Mouse (Mus musculus): Measurements from ENCODE around the gene Sbsn. TPM values are rescaled to one million over a fixed set of nuclear protein-coding genes. Genes with fewer than 3 reads are reported as not detected.

Gene Sbsn
- total RNA-seq, 2 experiments from 2014 or later: not detected

DNA sequence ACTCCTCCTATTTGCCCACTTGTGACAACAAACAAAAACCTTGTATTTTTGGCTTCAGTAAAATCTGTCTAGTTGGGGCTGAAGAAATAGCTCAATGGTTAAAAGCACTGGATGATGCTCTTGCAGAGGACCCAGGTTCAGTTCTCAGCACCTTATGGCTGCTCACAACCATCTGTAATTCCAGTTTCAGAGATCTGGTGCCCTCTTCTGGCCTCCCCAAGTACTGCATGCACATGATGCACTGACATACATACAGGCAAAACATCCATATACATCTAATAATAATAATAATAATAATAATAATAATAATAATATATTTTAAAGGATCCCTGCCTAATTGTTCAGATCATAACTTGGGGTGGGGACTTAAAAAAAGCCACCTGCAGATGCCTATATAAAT, 49.4 kb downstream of the Sbsn start:
- no peak for ATAC-seq (replicated peaks; ENCODE audit: low FRiP score, poor library complexity, severe bottlenecking)

DNA sequence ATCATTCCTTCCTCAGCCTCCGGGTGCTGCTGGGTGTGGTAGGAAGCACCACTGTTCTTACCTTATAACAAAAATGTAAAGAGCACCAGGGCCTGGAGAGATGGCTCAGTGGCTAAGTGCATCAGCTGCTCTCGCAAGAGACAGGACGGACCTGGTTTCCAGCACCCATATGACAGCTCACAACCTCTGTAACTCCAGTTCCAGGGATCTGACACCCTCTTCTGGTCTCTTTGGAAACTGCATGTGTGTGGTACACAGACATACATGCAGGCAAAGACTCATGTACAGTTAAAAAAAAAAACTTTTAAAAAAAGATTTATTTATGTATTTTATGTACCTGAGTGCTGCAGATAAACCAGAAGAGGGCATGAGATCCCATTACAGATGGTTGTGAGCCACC, 52.0 kb downstream of the Sbsn start:
- ATAC-seq (replicated peaks; ENCODE audit: low FRiP score, poor library complexity, severe bottlenecking): no peak

DNA sequence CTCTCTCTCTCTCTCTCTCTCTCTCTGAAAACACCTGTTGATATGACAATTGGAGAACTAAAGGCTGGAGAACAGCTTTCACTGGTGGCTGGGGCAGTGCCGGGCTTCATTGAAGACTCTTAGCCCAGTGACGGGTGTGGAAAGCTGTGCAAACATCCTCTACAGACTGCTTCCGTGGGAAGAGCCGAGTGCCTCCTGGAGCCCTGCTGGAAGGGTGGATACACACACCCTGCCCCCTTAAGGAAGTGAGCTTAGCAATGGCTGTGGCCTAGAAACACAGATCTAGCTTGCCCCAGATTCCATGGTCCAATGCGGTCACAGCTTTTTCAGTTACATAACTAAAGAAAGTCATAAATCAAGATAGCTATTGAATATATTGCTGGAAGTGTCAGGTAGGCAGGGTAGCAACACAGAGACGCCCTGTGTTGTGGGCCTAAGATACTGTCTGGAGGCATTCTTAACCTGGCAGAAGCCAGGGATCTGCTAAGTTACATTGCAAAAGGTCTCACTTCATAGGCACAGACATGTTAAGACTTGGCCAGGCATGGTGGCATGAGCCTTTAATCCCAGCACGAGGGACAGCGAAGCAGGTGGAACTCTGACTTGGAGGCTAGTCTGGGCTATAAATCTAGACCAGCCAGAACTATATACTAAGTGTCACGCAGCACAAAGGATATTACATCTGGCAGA, 52.9 kb downstream of the Sbsn start:
- ATAC-seq (replicated peaks; ENCODE audit: low FRiP score, poor library complexity, severe bottlenecking): no peak

Other genes with a start within 250 kb of the Sbsn start
Only the 30 nearest of the 32 such genes appear.
- 5.0 and 6.7 TPM in 2 replicates for gene Arhgap33, start 216.4 kb upstream of the Sbsn start, total RNA-seq (2015; ENCODE audit: low replicate concordance)
- gene Arhgap33, start 216.4 kb upstream of the Sbsn start, total RNA-seq (2017; ENCODE audit: low replicate concordance): 9.5 and 9.6 TPM in 2 replicates
- 6.3 and 19.4 TPM in 2 replicates for gene Hspb6, start 199.3 kb upstream of the Sbsn start, total RNA-seq (2015; ENCODE audit: low replicate concordance)
- 2.2 and 3.9 TPM in 2 replicates for gene Hspb6, start 199.3 kb upstream of the Sbsn start, total RNA-seq (2017; ENCODE audit: low replicate concordance)
- gene Proser3, start 199.2 kb upstream of the Sbsn start, total RNA-seq (2015; ENCODE audit: low replicate concordance): 0.38 and 2.1 TPM in 2 replicates
- 0.77 and 4.6 TPM in 2 replicates for gene Proser3, start 199.2 kb upstream of the Sbsn start, total RNA-seq (2017; ENCODE audit: low replicate concordance)
- 48.0 and 55.0 TPM in 2 replicates for gene Lin37, start 191.6 kb upstream of the Sbsn start, total RNA-seq (2015; ENCODE audit: low replicate concordance)
- 7.8 and 8.9 TPM in 2 replicates for gene Lin37, start 191.6 kb upstream of the Sbsn start, total RNA-seq (2017; ENCODE audit: low replicate concordance)
- gene U2af1l4, start 188.2 kb upstream of the Sbsn start, total RNA-seq (2015; ENCODE audit: low replicate concordance): 3.5 and 30.1 TPM in 2 replicates
- gene U2af1l4, start 188.2 kb upstream of the Sbsn start, total RNA-seq (2017; ENCODE audit: low replicate concordance): 30.0 and 39.4 TPM in 2 replicates
- gene Gm49396, start 188.1 kb upstream of the Sbsn start, total RNA-seq (2015; ENCODE audit: low replicate concordance): 1.3 and 4.8 TPM in 2 replicates
- 5.2 and 6.6 TPM in 2 replicates for gene Gm49396, start 188.1 kb upstream of the Sbsn start, total RNA-seq (2017; ENCODE audit: low replicate concordance)
- gene Psenen, start 187.8 kb upstream of the Sbsn start, total RNA-seq (2015; ENCODE audit: low replicate concordance): 73.4 and 88.8 TPM in 2 replicates
- 41.4 and 69.3 TPM in 2 replicates for gene Psenen, start 187.8 kb upstream of the Sbsn start, total RNA-seq (2017; ENCODE audit: low replicate concordance)
- 4.0 and 7.3 TPM in 2 replicates for gene Igflr1, start 186.0 kb upstream of the Sbsn start, total RNA-seq (2015; ENCODE audit: low replicate concordance)
- not detected in 2 replicates for gene Igflr1, start 186.0 kb upstream of the Sbsn start, total RNA-seq (2017; ENCODE audit: low replicate concordance)
- gene Kmt2b, start 162.7 kb upstream of the Sbsn start, total RNA-seq (2015; ENCODE audit: low replicate concordance): 31.1 and 35.0 TPM in 2 replicates
- 14.9 and 21.2 TPM in 2 replicates for gene Kmt2b, start 162.7 kb upstream of the Sbsn start, total RNA-seq (2017; ENCODE audit: low replicate concordance)
- not detected in 2 replicates for gene Zbtb32, start 152.6 kb upstream of the Sbsn start, total RNA-seq (2015; ENCODE audit: low replicate concordance)
- not detected in 2 replicates for gene Zbtb32, start 152.6 kb upstream of the Sbsn start, total RNA-seq (2017; ENCODE audit: low replicate concordance)
- not detected in 2 replicates for gene Upk1a, start 138.6 kb upstream of the Sbsn start, total RNA-seq (2015; ENCODE audit: low replicate concordance)
- gene Upk1a, start 138.6 kb upstream of the Sbsn start, total RNA-seq (2017; ENCODE audit: low replicate concordance): not detected in 2 replicates
- 74.4 and 173 TPM in 2 replicates for gene Cox6b1, start 125.3 kb upstream of the Sbsn start, total RNA-seq (2015; ENCODE audit: low replicate concordance)
- 135 and 145 TPM in 2 replicates for gene Cox6b1, start 125.3 kb upstream of the Sbsn start, total RNA-seq (2017; ENCODE audit: low replicate concordance)
- gene Etv2, start 115.6 kb upstream of the Sbsn start, total RNA-seq (2015; ENCODE audit: low replicate concordance): not detected in 2 replicates
- not detected in 2 replicates for gene Etv2, start 115.6 kb upstream of the Sbsn start, total RNA-seq (2017; ENCODE audit: low replicate concordance)
- gene Rbm42, start 101.2 kb upstream of the Sbsn start, total RNA-seq (2015; ENCODE audit: low replicate concordance): 12.3 and 22.5 TPM in 2 replicates
- 14.0 and 15.1 TPM in 2 replicates for gene Rbm42, start 101.2 kb upstream of the Sbsn start, total RNA-seq (2017; ENCODE audit: low replicate concordance)
- gene Haus5, start 86.5 kb upstream of the Sbsn start, total RNA-seq (2015; ENCODE audit: low replicate concordance): 1.5 and 9.2 TPM in 2 replicates
- gene Haus5, start 86.5 kb upstream of the Sbsn start, total RNA-seq (2017; ENCODE audit: low replicate concordance): 10.5 and 13.7 TPM in 2 replicates
- gene Pmis2, start 79.9 kb upstream of the Sbsn start, total RNA-seq (2015; ENCODE audit: low replicate concordance): not detected in 2 replicates
- gene Pmis2, start 79.9 kb upstream of the Sbsn start, total RNA-seq (2017; ENCODE audit: low replicate concordance): not detected in 2 replicates
- gene 2200002J24Rik, start 52.5 kb upstream of the Sbsn start, total RNA-seq (2015; ENCODE audit: low replicate concordance): not detected in 2 replicates
- gene 2200002J24Rik, start 52.5 kb upstream of the Sbsn start, total RNA-seq (2017; ENCODE audit: low replicate concordance): not detected in 2 replicates
- gene Atp4a, start 39.3 kb upstream of the Sbsn start, total RNA-seq (2015; ENCODE audit: low replicate concordance): not detected in 2 replicates
- 0.14 and 0.68 TPM in 2 replicates for gene Atp4a, start 39.3 kb upstream of the Sbsn start, total RNA-seq (2017; ENCODE audit: low replicate concordance)
- gene Tmem147, start 21.9 kb upstream of the Sbsn start, total RNA-seq (2015; ENCODE audit: low replicate concordance): 28.4 and 42.4 TPM in 2 replicates
- 9.4 and 12.8 TPM in 2 replicates for gene Tmem147, start 21.9 kb upstream of the Sbsn start, total RNA-seq (2017; ENCODE audit: low replicate concordance)
- gene Gapdhs, start 7.8 kb upstream of the Sbsn start, total RNA-seq (2015; ENCODE audit: low replicate concordance): not detected in 2 replicates
- gene Gapdhs, start 7.8 kb upstream of the Sbsn start, total RNA-seq (2017; ENCODE audit: low replicate concordance): not detected in 2 replicates
- gene Dmkn, start 12.3 kb downstream of the Sbsn start, total RNA-seq (2015; ENCODE audit: low replicate concordance): 7.7 and 29.0 TPM in 2 replicates
- gene Dmkn, start 12.3 kb downstream of the Sbsn start, total RNA-seq (2017; ENCODE audit: low replicate concordance): 5.3 and 10.9 TPM in 2 replicates
- not detected in 2 replicates for gene Krtdap, start 36.4 kb downstream of the Sbsn start, total RNA-seq (2015; ENCODE audit: low replicate concordance)
- gene Krtdap, start 36.4 kb downstream of the Sbsn start, total RNA-seq (2017; ENCODE audit: low replicate concordance): not detected in 2 replicates
- 8.1 and 11.1 TPM in 2 replicates for gene Ffar2, start 72.3 kb downstream of the Sbsn start, total RNA-seq (2015; ENCODE audit: low replicate concordance)
- 10.6 and 12.3 TPM in 2 replicates for gene Ffar2, start 72.3 kb downstream of the Sbsn start, total RNA-seq (2017; ENCODE audit: low replicate concordance)
- not detected in 2 replicates for gene Ffar3, start 104.7 kb downstream of the Sbsn start, total RNA-seq (2015; ENCODE audit: low replicate concordance)
- gene Ffar3, start 104.7 kb downstream of the Sbsn start, total RNA-seq (2017; ENCODE audit: low replicate concordance): not detected in 2 replicates
- gene Ffar1, start 110.1 kb downstream of the Sbsn start, total RNA-seq (2015; ENCODE audit: low replicate concordance): not detected in 2 replicates
- not detected in 2 replicates for gene Ffar1, start 110.1 kb downstream of the Sbsn start, total RNA-seq (2017; ENCODE audit: low replicate concordance)
- 1.0 and 19.6 TPM in 2 replicates for gene Cd22, start 128.9 kb downstream of the Sbsn start, total RNA-seq (2015; ENCODE audit: low replicate concordance)
- 0.42 TPM in 1 of 2 replicates, not detected in the other for gene Cd22, start 128.9 kb downstream of the Sbsn start, total RNA-seq (2017; ENCODE audit: low replicate concordance)
- gene Mag, start 163.4 kb downstream of the Sbsn start, total RNA-seq (2015; ENCODE audit: low replicate concordance): not detected in 2 replicates
- 0.70 TPM in 1 of 2 replicates, not detected in the other for gene Mag, start 163.4 kb downstream of the Sbsn start, total RNA-seq (2017; ENCODE audit: low replicate concordance)
- not detected in 2 replicates for gene Hamp2, start 173.2 kb downstream of the Sbsn start, total RNA-seq (2015; ENCODE audit: low replicate concordance)
- not detected in 2 replicates for gene Hamp2, start 173.2 kb downstream of the Sbsn start, total RNA-seq (2017; ENCODE audit: low replicate concordance)
- gene Hamp, start 192.6 kb downstream of the Sbsn start, total RNA-seq (2015; ENCODE audit: low replicate concordance): not detected in 2 replicates
- not detected in 2 replicates for gene Hamp, start 192.6 kb downstream of the Sbsn start, total RNA-seq (2017; ENCODE audit: low replicate concordance)
- 36.5 and 39.3 TPM in 2 replicates for gene Usf2, start 205.3 kb downstream of the Sbsn start, total RNA-seq (2015; ENCODE audit: low replicate concordance)
- gene Usf2, start 205.3 kb downstream of the Sbsn start, total RNA-seq (2017; ENCODE audit: low replicate concordance): 47.0 and 47.3 TPM in 2 replicates

All from erythroblast, adult 5-6 weeks (primary cell).